Mouse (Mus musculus) kidney, embryonic 15.5 days (tissue): ENCODE results near the gene Slc25a1. TPM values are rescaled to one million over a fixed set of nuclear protein-coding genes. Genes with fewer than 3 reads are reported as not detected.
A peak's percentile ranks its signal among the peaks of the same experiment; 100 is the strongest.

Experiments used
- ATAC-seq: fragments of 200-750 bp; cut with Nextera tagmentation; replicated peaks from 2 replicates; pipeline ENCODE4 v1.8.0; 2017; ENCODE audit warnings: moderate TSS enrichment; ENCODE audit not compliant: low FRiP score
- H3K27ac ChIP-seq: fragments of 300-500 bp; sonication (generic); 2 replicates; pipeline ENCODE4 v1.5.1; 2015; ENCODE audit warnings: mild to moderate bottlenecking, inconsistent platforms
- H3K27me3 ChIP-seq: fragments of 300-500 bp; sonication (generic); 2 replicates; pipeline ENCODE4 v1.6.1; 2015; ENCODE audit warnings: inconsistent platforms
- H3K36me3 ChIP-seq: fragments of 300-500 bp; sonication (generic); 2 replicates; pipeline ENCODE4 v1.6.1; 2015; ENCODE audit warnings: inconsistent platforms
- H3K4me1 ChIP-seq: fragments of 300-500 bp; sonication (generic); 2 replicates; pipeline ENCODE4 v1.6.1; 2015; ENCODE audit warnings: inconsistent platforms
- H3K4me2 ChIP-seq: fragments of 300-500 bp; sonication (generic); 2 replicates; pipeline ENCODE4 v1.6.1; 2015; ENCODE audit warnings: moderate library complexity, mild to moderate bottlenecking, inconsistent platforms
- H3K4me3 ChIP-seq: fragments of 300-500 bp; sonication (generic); replicated peaks from 2 replicates; pipeline ENCODE4 v1.5.1; 2015; ENCODE audit warnings: mild to moderate bottlenecking, inconsistent platforms
- H3K9ac ChIP-seq: fragments of 300-500 bp; sonication (generic); 2 replicates; pipeline ENCODE4 v1.6.1; 2015; ENCODE audit warnings: mild to moderate bottlenecking, inconsistent platforms
- H3K9me3 ChIP-seq: fragments of 300-500 bp; sonication (generic); replicated peaks from 2 replicates; pipeline ENCODE4 v1.6.1; 2016; ENCODE audit warnings: inconsistent platforms
- WGBS: fragments of 180-500 bp; shearing (Covaris S2); methylation state at CpG from one replicate; pipeline ENCODE4 v1.1.7; 2015; ENCODE audit warnings: mixed read lengths; 5-methylcytosine and 5-hydroxymethylcytosine counted together
- polyA plus RNA-seq: library from polyadenylated mRNA; unstranded; fragments of >200 nt; fragmentation: Nextera tagmentation; extraction: Ambion mirVana; gene quantifications from 2 replicates; pipeline ENCODE4 v1.2.1, GENCODE M21; 2015

Gene Slc25a1
- polyA plus RNA-seq, 1 experiment from 2014 or later: 94.5 TPM

DNA sequence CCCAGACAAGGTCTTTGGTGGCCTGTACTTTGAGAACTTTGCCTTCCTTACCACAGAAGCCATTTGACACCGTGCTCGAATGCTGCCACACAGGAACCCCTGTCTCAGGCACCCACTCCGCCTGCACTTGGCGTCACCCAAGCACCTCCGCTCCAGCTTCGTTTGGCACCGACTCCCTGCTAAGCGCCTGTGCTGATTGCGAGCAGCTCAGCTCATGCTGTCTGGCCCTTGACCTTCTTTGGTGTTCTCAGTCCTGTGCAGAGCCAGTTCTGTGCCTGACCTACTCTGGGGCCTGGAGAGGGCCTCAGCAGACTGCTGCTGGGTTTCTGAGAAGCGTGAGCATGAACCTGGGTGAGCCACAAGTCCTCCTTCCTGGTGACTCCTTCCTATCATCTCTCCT is 8.8 kb upstream of the Slc25a1 start:
- Histone ChIP-seq H3K4me1 (peaks cover 6% of the 10 kb centered on the region; the same call in 1 of the 2 replicates), H3K9ac (no peak overlapping the region)
- no peak for ATAC-seq

GRCm38 (mm10) chr16:17934445-17934910 is 6.5 kb upstream of the Slc25a1 start:
- ATAC-seq: no peak
- no peak overlapping the region for H3K27ac ChIP-seq
- no peaks in the 10 kb centered on the region for H3K36me3 ChIP-seq
- no peak overlapping the region for H3K4me3 ChIP-seq
- no peaks in the 10 kb centered on the region for H3K9me3 ChIP-seq
- WGBS: 61% methylated on average over 3 of the region's 3 CpGs
- peaks cover 19% of the 10 kb centered on the region; the same call in 1 of the 2 replicates for H3K27me3 ChIP-seq
- no peak overlapping the region for H3K9ac ChIP-seq
- H3K4me1 ChIP-seq: peaks cover 6% of the 10 kb centered on the region; the same call in 1 of the 2 replicates
- no peak overlapping the region for H3K4me2 ChIP-seq

More for the DNA sequence above, 8.8 kb upstream of the Slc25a1 start:
- WGBS: 78% methylated on average over 10 of the region's 10 CpGs
- Histone ChIP-seq H3K36me3 (no peaks in the 10 kb centered on the region), H3K27ac (no peak overlapping the region), H3K4me3 (no peak overlapping the region), H3K4me2 (no peak overlapping the region), H3K9me3 (no peaks in the 10 kb centered on the region), H3K27me3 (peaks cover 19% of the 10 kb centered on the region; the same call in 1 of the 2 replicates)

DNA sequence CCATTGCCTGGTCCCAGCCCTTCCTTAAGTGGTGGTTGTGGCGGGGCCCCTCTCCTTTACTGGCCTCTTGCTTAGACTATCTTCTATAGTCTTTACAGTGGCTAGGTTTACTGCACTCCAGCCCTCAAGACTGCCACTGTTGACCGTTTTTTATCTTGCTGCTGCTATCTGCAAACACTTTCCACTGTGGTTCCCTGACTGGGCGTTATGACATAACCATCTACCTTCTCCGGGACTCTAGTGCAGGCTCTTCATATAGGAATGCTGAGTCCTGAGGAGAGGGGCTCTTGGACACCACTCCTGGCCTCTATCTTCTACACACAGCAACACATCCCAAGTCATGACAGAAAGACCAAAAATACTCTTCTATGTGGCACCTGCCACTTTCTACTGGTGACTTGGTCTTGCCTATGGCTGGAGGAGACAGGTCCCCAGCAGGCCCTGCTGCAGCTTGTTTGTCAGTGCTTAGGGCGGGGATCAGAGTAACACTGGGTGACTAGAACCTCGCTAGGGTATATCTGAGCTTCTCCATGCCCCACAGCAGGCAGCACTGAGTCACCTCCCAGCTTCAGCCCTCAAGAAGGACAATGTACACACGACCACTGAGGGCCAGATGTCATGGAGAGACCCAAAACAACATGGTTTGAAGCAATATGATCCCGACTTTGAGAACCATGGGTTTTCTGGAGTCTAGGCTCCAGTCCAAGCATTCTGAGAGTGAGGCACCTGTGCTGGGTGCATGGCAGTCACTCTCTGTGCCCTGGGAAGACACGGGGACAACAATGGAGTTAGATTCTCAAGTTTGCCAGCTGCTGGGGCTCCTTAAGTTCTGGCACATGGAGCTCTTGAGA is 5.8 kb upstream of the Slc25a1 start:
- H3K4me1 ChIP-seq: 0 out of 2 replicates have a peak, but pooled peaks cover 2% of the 10 kb centered on the region
- no peak overlapping the region for H3K4me3 ChIP-seq
- 68% methylated on average over 9 of the region's 9 CpGs for WGBS
- H3K27me3 ChIP-seq: peaks cover 19% of the 10 kb centered on the region; the same call in 1 of the 2 replicates
- ATAC-seq: no peak
- H3K9ac ChIP-seq: no peak overlapping the region
- no peaks in the 10 kb centered on the region for H3K36me3 ChIP-seq
- H3K27ac ChIP-seq: no peak overlapping the region
- H3K9me3 ChIP-seq: no peaks in the 10 kb centered on the region
- no peak overlapping the region for H3K4me2 ChIP-seq

DNA sequence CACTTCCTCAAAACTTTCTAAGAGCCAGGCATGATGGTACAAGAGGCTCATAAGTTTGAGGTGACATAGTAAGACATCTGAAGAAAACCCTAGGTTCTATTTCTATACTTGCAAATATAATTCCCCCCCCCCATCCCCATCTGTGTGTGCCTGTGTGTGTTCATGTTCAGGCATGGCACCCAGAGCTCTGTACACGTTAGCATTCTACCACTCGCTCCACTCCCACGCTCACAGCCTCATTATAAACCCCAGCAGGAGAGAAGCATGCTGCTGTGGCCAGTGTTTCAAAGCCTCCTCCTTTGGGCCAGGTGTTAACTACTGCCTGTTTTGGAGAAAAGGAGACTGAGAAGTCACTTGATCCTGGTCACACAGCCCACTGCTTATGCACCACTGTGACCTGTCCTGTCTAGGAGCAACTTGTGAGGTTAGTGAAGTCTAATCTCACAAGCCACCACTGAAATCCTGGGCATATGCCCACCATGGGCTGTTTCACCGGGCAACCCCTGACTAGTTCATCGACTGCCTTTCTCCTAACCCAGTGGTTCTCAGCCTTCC is 4.0 kb upstream of the Slc25a1 start:
- Histone ChIP-seq H3K27me3 (peaks cover 12% of the 10 kb centered on the region; the same call in 1 of the 2 replicates), H3K4me3 (no peak overlapping the region), H3K9ac (no peak overlapping the region), H3K36me3 (no peaks in the 10 kb centered on the region), H3K4me2 (no peak overlapping the region), H3K9me3 (no peaks in the 10 kb centered on the region), H3K27ac (no peak overlapping the region), H3K4me1 (peaks cover 15% of the 10 kb centered on the region)
- ATAC-seq: no peak
- 72% methylated on average over 5 of the region's 5 CpGs for WGBS

GRCm38 (mm10) chr16:17929631-17930030 is 1.6 kb upstream of the Slc25a1 start:
- no peak for ATAC-seq
- Histone ChIP-seq H3K9ac (no peak overlapping the region), H3K4me1 (peaks cover 20% of the 10 kb centered on the region), H3K27ac (no peak overlapping the region), H3K4me3 (no peak overlapping the region), H3K36me3 (peaks cover 19% of the 10 kb centered on the region), H3K27me3 (no peaks in the 10 kb centered on the region; the same call in 1 of the 2 replicates), H3K9me3 (no peaks in the 10 kb centered on the region), H3K4me2 (no peak overlapping the region)
- 76% methylated on average over 2 of the region's 2 CpGs for WGBS

- 15% methylated on average over 2 of the region's 2 CpGs for WGBS
- Histone ChIP-seq H3K4me1 (peaks cover 20% of the 10 kb centered on the region), H3K36me3 (peaks cover 21% of the 10 kb centered on the region), H3K27me3 (no peaks in the 10 kb centered on the region; the same call in 1 of the 2 replicates), H3K9me3 (no peaks in the 10 kb centered on the region), H3K9ac (no peak overlapping the region), H3K4me2 (no peak overlapping the region), H3K4me3 (no peak overlapping the region), H3K27ac (peak overlapping the region; percentile 94; the same call in 1 of the 2 replicates)
- ATAC-seq: no peak
These were observed 1.2 kb upstream of the Slc25a1 start for GRCm38 (mm10) chr16:17929211-17929610.

DNA sequence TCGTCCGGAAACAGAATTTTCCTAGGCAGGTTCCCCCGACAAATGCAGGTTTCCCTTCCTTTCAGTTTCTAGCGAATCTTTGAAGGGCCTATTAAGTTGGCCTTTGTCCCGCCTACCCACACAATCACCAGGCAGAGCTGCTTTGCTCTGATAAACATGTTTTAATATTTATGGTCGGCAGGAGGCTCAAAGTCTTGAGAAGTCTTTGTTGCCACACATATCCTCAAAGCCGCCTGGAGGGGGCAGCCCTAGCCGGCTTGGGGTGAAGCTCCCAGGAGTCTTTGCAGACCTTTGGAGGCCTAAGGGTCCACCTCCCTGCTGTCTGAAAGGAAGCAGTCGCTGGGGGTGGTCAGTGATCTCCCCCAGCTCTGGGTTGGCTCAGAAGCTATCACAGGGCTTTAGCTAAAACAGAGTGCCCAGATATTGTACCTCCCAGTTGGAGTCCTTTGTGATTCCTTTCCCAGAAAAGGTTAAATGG is 647 bp upstream of the Slc25a1 start:
- peak; percentile 31 for ATAC-seq

GRCm38 (mm10) chr16:17927351-17928082 is 502 bp downstream of the Slc25a1 start:
- H3K36me3 ChIP-seq: peaks cover 21% of the 10 kb centered on the region
- peak overlapping the region; percentile 83 for H3K9ac ChIP-seq
- ATAC-seq: peak; percentile 61
- no peaks in the 10 kb centered on the region for H3K9me3 ChIP-seq
- peak overlapping the region; percentile 94 for H3K27ac ChIP-seq
- H3K4me1 ChIP-seq: peaks cover 28% of the 10 kb centered on the region
- peak overlapping the region; percentile 96 for H3K4me3 ChIP-seq
- H3K4me2 ChIP-seq: peak overlapping the region; percentile 99
- no peaks in the 10 kb centered on the region for H3K27me3 ChIP-seq
- WGBS: under 1% methylated on average over 72 of the region's 72 CpGs

More for the DNA sequence above, 647 bp upstream of the Slc25a1 start:
- peak overlapping the region; percentile 96 for H3K4me3 ChIP-seq
- H3K4me1 ChIP-seq: peaks cover 20% of the 10 kb centered on the region
- peaks cover 21% of the 10 kb centered on the region for H3K36me3 ChIP-seq
- H3K27me3 ChIP-seq: no peaks in the 10 kb centered on the region
- peak overlapping the region; percentile 83 for H3K9ac ChIP-seq
- WGBS: under 1% methylated on average over 9 of the region's 9 CpGs
- H3K4me2 ChIP-seq: peak overlapping the region; percentile 99
- no peaks in the 10 kb centered on the region for H3K9me3 ChIP-seq
- H3K27ac ChIP-seq: peak overlapping the region; percentile 94

DNA sequence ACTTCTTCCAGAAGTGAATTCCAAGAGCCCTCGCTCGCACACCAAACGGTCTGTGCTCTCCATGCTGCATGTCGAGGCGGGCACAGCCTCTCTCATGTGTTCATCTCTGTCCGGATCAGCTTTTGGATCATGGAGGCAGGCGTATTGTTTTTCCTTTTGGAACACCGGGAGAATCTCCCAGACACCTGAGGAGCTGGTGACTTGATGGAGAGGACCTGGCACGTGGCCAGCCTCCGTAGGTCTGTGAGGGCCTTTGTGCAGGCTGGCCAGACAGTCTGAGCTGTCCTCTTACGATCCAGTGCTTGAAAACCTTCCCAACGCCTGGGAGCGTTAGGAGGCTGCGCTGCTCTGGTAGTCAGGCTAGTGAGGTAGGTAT is 5.9 kb downstream of the Slc25a1 start:
- Histone ChIP-seq H3K27me3 (peaks cover 39% of the 10 kb centered on the region), H3K4me1 (peaks cover 32% of the 10 kb centered on the region), H3K4me3 (peak overlapping the region; percentile 62), H3K4me2 (peak overlapping the region; percentile 83), H3K9ac (peak overlapping the region; percentile 86), H3K36me3 (peaks cover 21% of the 10 kb centered on the region), H3K27ac (peak overlapping the region; percentile 88), H3K9me3 (0 out of 2 replicates have a peak, but pooled peaks cover 3% of the 10 kb centered on the region)
- WGBS: under 1% methylated on average over 14 of the region's 14 CpGs
- peak; percentile 15; the same call in 1 of the 2 replicates for ATAC-seq

- Histone ChIP-seq H3K9me3 (0 out of 2 replicates have a peak, but pooled peaks cover 3% of the 10 kb centered on the region), H3K4me1 (peaks cover 26% of the 10 kb centered on the region), H3K4me3 (peak overlapping the region; percentile 62), H3K9ac (peak overlapping the region; percentile 86), H3K36me3 (peaks cover 21% of the 10 kb centered on the region), H3K4me2 (peak overlapping the region; percentile 83), H3K27ac (peak overlapping the region; percentile 88), H3K27me3 (peaks cover 45% of the 10 kb centered on the region)
- peak; percentile 90 for ATAC-seq
- 2% methylated on average over 47 of the region's 47 CpGs for WGBS
These were observed 6.5 kb downstream of the Slc25a1 start for GRCm38 (mm10) chr16:17921325-17922162.

- Histone ChIP-seq H3K9ac (peak overlapping the region; percentile 86; the same call in 1 of the 2 replicates), H3K9me3 (0 out of 2 replicates have a peak, but pooled peaks cover 3% of the 10 kb centered on the region), H3K36me3 (peaks cover 11% of the 10 kb centered on the region), H3K4me2 (peak overlapping the region; percentile 83), H3K27ac (no peak overlapping the region), H3K4me3 (peak overlapping the region; percentile 62; the same call in 1 of the 2 replicates), H3K27me3 (peaks cover 55% of the 10 kb centered on the region), H3K4me1 (peaks cover 24% of the 10 kb centered on the region)
- 17% methylated on average over 20 of the region's 20 CpGs for WGBS
- ATAC-seq: no peak
These were observed 7.4 kb downstream of the Slc25a1 start for GRCm38 (mm10) chr16:17920586-17920985.
